Mouse (Mus musculus): ENCODE measurements around the gene Tcp11l2.

The Tcp11l2 gene

DNA sequence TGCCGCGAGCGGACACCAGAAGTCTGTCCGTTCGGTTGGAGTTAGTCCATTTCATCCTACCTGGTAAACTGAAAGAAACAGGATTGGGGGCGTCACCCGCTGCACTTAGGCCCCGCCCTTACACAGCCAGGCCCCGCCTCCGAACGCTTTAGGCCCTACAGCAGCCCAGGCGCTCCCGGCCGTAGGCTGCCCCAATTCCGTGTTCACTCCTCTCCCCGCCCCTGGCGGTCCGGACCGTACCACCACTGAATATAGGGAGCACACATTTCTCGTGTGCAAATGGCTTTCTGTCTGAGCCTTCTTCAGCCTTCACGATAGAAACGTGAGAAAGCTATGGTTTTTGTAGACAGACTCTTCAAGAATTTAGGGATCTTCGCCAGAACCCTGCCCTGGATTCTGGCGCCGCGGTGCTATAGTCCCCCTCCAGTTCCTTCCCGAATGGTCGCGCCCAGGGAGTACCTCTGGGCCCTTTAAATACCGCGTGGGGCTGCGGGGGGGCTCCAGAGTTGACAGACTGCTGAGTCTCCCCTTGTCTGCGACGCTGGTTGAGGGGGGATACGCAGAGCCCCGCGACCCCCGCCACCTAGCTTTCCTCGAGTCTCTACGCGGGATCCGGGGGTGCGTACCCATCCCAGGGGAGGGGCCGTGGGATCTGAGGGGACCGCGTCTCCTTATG lies at the start of gene Tcp11l2:
Tcp11l2 (plus strand) TSS at position 232 of the 676 bp plus-strand sequence.
- peak; percentile 94 to 96 for DNase-seq

DNA sequence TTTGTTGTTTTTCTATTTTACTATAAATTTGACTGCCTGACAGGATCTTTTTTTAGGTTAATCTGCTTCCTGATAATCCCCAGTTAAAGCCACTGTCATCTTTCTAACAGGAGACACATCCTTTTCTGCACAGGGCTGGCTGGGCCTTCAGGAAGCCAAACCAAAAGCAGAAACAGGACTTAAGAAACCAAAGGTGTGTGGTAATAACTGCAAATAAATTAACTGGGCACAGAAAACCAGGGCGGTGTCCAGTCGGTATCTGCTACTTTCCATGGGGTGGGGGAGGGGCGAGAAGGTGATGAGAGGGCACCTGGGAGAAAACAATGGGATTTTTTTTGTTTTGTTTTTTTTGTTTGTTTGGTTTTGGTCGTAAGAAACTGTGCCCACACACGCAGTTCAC lies 49.4 kb upstream of the Tcp11l2 start:
- no peak for DNase-seq

DNA sequence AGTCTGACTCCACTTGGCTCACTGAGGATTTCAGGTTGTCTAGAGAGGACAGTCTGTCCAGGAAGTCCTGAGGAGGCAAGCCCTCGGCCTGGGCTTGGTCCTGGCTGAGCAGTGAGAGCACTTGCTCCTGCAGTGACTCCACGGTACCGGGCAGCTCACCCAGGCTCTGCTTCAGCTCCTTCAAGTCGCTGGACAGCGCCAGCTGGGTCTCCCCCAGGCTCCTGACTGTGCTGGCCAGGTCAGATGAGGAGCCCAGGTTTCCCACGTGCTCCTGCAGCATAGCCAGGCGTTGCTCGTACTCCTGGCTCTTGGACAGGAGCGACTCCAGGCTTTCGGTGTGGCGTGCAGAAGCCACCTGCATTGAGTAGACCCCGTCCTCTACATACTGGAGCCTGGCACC lies 48.8 kb upstream of the Tcp11l2 start:
- DNase-seq = no peak

DNA sequence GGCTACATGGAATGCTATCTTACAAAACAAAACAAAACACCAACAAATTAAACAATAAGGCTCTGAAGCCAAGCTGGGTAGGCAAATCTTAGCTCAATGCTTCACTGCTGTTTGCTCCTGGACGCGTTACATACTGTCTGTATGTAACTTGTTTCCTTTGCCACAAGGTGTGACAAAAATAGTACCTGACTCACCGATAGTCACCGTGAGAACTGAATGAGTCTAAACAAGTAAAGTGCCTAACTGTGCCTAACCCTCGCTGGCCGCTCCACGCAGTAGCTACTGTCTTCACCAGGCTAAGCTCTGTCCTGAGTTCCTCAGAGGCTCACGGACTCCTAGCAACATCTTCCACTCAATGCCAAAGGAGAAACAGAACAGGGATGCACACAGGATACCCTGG lies 46.0 kb upstream of the Tcp11l2 start:
- DNase-seq = no peak

DNA sequence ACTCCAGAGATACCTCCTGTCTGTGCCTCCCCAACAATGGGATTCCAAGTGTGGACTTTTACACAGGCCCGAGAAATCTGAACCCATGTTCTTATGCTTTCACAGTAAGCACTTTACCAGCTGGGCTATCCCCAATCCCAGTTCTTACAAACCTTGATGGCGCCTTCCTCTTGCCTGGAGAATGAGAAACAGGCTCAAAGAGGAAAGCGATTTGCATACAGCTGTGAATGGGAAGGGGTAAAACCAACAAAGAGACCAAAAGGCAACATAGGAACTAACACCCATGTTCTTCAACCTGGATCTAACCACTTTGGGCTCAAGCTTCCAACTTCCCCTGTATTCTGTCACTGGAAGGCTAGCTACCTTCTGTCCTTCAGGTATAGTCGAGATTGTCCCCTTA lies 44.9 kb upstream of the Tcp11l2 start:
- no peak for DNase-seq

DNA sequence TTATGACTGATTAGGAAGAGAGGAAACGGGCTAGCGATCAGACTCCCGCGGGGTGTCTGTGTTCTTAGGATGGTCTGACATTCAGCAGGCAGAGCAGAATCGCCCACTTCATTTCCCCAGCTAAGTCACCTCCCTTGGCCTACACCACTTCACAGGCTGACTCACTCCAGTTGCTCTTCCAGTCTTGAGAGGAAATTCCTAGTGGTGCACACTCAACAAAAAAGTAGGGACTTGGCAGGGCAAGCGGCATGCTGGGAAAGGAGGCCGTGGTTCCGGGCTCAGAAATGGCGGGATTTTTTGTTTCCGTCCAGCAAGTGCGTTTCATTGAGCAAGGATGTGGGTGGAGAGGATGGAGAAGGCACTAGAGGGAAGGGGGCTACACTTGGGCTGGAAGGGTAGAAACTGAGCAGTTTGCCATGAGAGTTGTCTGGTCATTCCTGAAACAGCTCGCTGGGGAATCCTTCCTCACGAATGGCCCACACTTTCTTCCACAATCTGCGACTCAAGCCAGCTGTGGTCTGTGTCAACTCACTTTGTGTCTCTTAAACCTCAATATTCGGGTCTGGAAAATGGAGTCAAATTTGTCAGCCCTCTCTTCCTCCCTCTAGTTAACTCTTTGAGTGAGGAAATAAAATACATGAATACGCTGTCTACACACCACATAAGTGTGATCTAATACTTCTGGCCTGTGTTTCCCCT lies 44.1 kb upstream of the Tcp11l2 start:
- DNase-seq = no peak

DNA sequence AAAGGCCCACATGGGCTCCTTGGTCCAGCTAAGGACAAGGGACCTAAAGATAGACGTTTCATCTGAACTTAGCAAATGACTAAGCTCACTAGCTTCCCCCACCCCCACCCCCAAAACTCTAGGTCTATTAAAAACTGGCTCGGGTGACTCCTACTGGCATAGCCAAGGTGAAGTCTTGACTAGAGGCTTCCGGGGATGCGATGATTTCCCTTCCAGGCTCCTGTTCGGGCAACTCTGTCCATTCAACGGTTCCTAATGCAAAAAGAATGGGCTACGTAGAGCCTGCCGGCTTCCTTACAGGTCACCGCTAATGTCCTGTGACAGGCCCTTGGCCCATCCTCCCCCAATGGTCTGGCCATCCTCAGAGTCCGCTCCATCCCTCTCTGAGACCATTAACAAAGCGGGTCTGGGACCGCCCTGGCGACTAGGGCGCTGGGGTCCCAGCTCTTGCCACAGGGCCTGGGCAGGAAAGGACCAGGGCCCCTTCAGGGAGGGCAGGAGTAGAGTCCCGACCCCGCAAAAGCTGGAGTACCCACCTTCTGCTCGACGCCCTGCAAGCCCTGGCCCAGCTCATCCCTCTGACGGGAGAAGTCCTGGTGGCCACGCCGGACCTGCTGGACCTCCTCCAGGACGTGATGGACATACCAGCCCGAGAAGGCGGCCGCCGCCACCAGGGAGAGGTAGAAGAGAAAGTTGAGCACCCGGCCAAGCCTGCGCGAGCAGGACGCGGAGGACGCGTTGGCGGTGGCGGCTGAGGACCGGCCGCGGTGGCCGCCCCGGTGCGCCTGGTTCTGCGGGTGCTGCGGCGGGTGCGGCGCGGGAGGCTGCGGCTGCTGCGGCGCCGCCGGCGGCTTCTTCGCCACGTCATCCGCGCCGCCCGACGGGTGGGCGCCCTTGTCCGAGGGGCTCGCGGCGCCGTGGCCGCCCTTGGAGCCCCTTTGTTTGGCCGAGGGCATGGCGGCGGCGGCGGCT lies 43.2 kb upstream of the Tcp11l2 start:
- DNase-seq = peak; percentile 80 to 86

DNA sequence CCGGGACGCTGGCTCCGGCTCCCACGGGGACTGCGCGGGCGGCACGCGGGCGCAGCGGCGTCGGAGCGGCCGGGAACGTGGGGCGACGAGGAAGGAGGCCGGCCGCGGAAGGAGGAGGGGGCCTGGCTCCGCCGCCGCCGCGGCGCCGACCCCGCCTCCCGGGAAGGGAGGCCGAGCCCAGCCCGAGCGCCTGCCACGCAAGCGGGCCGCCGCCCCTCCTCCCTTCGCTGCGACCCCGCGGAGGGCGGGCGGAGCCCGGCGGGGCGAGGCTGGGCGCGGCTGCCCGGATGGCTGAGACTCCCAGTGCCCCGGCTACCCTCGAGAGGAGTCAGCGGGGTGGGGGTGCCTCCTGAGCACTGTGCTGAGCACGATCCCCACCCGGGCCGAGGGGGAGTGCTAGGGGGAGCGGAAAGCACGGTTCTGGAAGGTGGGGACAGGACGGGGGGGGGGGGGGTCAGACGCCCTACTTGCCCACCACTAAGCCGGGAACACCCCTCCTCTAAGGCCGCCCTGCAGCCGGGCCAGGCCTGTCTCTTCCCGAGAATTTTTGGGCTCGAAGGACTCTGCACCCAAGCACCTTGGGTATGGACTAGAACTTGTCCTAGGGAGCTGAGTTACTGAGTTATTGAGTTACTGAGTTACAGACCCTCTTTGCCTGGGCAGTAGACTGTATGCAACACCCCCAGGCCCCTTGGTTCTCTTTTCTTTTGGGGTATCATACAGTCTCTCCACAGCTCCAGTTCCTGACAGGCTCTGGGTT lies 42.3 kb upstream of the Tcp11l2 start, which contains the start of gene Ckap4:
Ckap4 (minus strand) TSS at position 151 of the 760 bp plus-strand sequence.
- DNase-seq = peak; percentile 69 to 77

DNA sequence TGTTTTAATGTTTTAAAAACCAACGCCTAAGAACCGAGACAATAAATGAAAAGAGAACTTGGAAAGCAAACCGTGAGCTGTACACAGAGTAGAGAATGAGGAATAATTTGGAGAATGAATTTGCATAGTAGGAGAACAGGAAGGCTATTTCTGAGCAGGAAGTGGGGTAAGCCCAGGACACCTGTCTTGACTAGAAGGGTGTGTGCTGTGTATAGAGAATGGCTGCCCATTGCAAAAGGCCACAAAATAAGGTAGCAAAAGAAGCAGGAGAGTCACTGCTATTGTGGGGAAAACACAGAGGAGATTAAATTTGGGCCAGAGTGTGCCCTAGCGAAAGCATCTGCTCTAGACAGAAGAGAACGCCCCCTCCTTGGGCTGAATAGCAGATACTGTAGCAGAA lies 41.0 kb upstream of the Tcp11l2 start:
- DNase-seq = no peak

DNA sequence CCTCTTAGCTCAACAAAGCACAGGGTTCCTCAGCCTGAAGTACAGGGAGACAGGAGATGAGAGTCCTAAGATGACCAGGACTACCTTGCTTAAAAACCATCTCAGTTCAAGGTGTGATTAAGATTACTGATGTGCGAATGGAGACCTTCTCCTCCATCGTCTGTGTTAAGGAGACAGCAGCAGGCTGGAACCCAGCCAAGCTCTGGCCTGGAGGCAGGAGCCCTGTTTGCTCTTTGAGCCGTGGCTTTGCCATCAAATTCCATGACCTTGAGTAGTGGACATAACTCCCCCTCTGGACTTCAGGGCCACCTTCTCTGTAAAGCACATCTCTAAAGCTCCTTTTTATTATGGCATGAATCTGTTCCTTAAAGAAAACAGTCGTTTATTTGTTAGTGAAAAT lies 40.6 kb upstream of the Tcp11l2 start:
- DNase-seq = peak; percentile 54 to 73

DNA sequence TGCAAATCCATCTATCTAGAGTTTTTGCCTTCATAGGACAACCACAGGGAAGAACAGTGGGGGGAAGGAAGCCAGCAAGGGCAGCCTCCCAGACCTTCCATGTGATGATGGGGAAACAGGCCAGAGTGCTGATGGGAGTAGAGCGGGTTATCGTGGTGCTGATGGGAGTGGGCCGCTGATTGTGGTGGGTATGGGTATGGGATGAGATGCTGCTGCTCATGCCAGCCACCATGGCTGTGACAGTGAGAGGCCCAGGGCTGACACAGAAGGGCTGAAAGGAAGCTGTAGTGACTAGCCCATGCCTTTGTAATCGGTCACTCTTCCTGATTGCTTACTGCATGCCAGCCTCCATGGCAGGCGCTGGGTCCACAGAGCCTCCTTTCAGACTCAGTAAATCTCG lies 36.8 kb upstream of the Tcp11l2 start:
- DNase-seq = no peak

DNA sequence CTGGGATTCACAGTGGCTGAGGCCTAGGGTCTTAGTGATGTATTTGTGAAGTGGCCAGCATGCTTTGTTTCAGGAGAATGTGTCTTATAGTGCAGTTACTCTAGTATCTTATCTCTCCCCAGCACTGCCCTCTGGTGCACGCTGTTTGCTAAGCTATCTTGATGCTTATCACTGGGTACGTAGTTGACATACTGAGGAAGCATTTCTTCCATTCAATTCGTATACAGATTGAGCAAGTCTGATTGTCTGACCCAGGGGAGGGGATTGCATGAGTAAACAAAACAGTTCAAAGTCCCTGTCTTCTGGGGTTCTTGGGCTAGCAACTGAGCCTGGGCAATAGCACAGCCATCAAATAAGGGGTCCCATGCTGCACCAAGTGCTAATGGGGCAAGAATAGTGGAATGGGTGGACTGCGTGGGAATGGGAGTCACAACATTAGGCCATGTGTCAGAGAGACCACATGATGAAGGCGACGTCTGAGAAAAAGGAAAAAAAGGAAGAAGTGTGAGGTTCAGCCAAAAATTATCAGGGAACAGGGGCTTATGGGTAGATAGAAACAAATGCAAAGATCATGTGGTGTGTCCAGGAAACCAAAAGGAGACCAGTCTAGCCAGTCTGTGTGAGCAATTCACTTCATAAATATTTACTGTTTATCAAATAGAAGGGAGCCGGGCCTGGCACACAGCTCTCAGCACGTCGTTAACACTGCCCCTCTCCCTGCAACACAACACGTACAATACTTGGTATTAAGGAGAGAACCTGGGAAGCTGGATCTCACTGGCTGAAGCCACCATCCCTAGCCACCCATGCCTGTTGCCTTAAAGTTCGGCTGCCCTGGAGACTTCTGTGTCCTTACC lies 33.4 kb upstream of the Tcp11l2 start:
- no peak for DNase-seq

DNA sequence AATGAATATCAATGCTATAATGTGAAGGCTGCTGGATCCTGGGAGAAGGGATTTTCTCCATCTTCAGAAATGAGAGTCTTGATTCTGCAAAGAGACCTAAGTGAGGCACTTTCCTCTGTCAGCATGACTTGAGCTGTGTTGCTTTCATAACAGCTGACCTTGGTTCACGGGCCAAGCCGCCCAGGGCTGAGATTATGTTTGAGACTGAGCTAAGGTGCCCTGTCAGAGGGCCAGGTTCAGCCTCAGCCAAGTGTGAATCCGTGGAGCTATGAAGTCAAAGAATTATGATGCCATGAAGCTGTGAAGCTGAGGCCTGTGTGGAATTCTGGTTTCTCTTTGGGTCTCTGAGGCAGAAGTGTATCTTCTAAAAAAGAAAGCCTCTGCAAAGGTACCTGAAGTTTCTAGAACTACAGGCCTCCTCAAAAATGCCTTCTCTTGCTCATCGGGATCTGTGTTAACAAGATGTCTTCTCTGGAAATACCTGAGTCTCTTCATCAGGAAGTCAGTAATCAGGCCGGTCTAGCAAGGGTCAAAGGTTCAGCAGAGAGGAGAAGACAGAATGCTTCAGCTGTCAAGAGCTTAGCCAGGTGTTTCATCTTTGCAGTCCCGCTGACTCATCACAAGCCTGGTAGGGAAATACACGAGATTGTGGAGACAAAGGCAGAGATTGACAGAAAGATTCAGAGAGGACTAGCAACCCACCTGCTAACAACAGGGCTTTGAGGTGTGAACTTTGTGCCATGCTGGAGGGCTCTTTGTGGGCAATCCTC lies 31.4 kb upstream of the Tcp11l2 start:
- DNase-seq = no peak

DNA sequence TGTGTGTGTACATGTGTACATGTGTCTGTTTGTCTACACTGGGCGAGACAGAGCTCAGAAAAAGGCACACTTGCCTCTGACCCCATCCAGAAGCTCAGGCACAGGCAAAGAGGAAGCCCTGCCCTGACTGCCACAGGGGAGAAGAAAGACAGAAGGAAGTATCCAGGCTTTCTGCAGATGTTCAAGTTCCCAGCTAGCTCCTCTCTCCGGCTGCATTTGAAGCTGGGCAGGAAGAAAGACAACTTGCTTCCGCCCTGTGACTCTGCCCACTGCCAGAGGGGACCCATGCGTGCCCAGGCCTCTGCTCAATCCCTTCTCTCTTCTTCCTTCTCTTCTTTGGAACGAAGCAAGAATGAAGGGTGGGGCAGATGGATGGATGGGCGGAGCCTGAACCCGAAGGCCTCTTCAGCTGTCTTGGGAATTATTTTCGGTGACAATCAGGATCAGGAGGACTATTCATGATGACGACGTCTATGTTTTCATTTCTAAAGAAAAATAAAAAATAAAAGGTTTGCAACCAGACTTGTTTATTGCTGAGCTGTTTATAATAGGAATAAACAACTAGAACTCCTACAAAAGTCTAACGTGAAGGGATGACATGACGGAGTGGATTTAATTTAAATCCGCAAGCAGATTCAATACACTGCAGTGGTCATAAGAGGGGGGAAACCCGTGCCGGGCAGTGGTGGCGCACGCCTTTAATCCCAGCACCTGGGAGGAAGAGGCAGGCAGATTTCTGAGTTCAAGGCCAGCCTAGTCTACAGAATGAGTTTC lies 27.1 kb upstream of the Tcp11l2 start:
- DNase-seq = no peak

DNA sequence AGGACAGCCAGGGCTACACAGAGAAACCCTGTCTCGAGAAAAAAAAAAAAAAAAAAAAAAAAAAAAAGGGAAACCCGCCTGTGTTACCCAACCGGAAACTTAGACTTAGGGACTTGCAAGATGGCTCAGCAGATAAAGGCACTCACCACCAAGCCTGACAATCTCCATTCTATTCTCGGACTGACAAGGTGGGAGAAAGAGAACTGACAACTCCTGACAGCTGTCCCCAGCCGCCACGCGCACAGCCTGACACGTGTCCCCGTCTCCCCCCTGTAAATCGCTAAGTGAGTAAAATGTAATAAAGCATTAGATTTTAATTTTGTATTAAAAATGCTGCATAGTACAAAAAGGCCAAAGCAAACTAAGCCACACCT lies 26.5 kb upstream of the Tcp11l2 start:
- DNase-seq = no peak

DNA sequence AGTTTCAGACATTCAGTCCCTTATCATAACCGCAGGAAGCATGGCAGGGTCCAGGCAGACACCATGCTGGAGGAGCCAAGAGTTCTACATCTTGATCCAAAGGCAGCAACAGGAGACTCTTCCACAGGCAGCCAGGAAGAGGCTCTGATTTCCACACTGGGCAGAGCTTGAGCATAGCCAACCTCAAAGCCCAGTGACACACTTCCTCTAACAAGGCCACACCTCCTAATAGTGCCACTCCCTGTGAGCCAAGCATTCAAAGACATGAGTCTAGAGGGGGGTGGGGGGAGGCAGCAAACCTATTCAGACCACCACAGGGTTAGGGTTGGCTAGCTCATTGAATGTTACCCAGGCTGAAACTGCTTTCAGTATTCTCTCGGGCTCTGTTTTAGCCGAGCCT lies 24.6 kb upstream of the Tcp11l2 start:
- no peak for DNase-seq

DNA sequence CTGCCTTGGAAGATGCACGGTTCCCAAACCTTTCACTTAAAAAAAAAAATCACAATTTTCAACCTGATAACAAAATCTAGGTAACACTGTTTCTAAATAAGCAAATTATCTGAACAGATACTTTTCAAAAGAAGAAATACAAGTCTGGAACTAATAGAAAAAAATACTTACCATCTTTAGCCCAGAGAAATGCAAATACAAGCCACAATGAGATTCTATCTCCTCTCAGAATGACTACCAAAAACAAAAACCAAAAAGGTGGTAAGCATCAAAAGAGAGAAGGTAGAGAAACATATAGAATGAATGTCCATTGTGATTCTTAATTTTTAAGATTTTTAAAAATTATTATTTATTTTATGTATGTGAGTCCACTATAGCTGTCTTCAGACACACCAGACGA lies 23.9 kb upstream of the Tcp11l2 start:
- DNase-seq = no peak

DNA sequence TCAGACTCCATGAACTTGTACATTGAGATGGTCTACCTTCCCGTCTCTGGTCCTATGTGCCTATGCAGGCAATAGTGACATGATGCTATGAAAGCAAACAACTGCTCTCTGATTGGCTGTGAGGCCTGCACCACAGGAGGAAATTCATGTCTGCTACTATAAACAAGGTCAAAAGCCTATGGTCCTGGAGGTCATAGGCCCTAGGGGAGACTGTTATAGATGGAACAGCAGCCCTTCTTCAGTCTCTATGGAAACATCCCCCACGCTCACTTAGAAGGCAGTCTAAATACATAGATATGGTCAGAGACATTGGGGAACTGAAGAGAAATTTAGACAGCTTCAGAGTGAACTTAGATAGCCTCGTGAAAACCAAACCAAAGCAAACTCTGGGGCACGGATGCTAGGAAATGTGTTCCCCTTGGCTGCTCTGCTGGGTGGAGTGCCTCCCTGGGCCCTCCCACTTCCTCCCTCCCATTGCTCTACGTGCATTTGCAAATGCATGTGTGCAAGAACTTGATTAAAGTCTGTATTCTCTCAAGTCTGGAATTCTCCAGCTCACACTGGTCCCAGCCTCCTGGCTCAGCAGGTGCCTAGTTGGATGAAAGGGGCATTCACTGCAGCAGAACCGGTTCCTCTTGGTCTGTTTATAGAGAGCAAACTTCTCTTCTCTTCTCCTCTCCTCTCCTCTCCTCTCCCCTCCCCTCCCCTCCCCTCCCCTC lies 22.0 kb upstream of the Tcp11l2 start:
- no peak for DNase-seq

DNA sequence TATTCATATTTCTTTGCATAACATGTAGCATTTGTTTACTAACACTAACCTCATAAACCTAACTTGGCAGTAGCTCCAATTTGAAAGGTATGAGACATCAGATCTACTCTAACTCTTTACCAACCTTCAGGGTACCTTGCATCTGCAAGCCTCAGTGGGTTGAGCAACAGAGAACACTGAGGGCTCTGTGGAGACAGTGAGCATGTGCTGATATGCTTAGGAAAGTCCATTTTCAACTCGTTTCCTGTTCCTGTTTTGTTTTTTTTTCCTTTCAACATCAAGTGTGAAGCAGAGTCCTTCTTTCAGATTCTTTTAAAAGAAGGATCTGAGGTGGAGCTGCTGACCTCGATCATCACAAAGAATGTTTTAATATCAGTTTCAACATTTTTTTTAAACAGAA lies 20.3 kb upstream of the Tcp11l2 start:
- DNase-seq = no peak
